Mouse (Mus musculus) adrenal gland, adult 8-10 months (tissue): ENCODE data around the gene Mtln. TPM values are rescaled to one million over a fixed set of nuclear protein-coding genes. Genes with fewer than 3 reads are reported as not detected.

Experiments used
- DNase-seq: peaks from one replicate; pipeline ENCODE4 v3.0.0; 2022
- total RNA-seq, 4 experiments: library from RNA; stranded (reverse); gene quantifications; 2 replicates each; pipeline ENCODE4 v1.2.4; 2022

Mtln gene
- total RNA-seq, 4 experiments from 2014 or later = 59.5 to 127 (median 77.8) TPM

- DNase-seq = no peak
Observed at GRCm38 (mm10) chr2:127751849-127752610, 40.3 kb downstream of the Mtln start.

GRCm38 (mm10) chr2:127749376-127749775 is 42.9 kb downstream of the Mtln start:
- DNase-seq = no peak

DNA sequence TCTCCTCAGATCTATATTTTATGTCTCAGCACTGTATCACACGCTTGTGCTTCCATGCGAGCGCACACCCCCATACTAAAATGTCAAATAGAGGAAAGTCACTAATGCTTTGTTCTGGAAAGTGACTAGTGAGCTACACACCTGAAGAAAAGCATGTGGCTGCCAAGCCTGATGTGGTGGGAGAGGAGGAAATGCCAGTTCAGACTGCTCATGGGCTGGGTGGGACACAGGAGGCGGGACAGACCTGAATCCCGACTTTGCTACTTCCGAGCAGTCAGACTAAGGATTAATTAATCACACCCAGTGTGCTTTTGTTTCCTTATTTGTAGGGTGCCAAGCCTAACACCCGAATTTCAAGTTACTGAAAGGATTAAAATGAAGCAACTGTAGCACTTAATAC is 44.0 kb downstream of the Mtln start:
- no peak for DNase-seq

DNA sequence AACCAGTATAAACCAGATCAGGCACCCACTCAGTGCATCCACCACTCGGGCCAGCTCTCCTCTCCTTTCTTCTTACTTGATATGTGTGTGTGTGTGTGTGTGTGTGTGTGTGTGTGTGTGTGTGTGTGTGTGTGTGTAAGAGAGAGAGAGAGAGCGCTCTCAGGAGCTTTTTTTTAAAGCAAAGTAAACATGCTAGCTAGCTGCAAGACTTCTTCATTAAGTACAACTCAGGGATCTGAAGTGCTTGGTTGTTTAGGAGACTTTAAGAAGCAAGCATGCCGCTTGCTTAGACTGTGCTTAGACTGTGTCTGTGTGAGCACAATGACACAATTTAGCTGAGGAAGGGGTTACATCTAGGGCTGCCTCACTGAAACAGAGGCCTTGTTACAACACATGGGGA is 49.7 kb downstream of the Mtln start:
- no peak for DNase-seq

Other genes starting within 250 kb of the Mtln start
- gene Zfp661, start 205.4 kb downstream of the Mtln start, total RNA-seq = 1 to 10 TPM; 3.7 to 4.7 (median 4.4) TPM
- gene Mrps5, start 205.3 kb downstream of the Mtln start, total RNA-seq = 100 to 1,000 TPM in 1 of 4 experiments, 10 to 100 TPM in 3; 87.0 to 107 (median 96.0) TPM
- 10 to 100 TPM in 2 of 4 experiments, 1 to 10 TPM in 2; 6.6 to 12.0 (median 9.1) TPM for gene Mal, start 135.8 kb downstream of the Mtln start, total RNA-seq
- under 1 TPM; 0.66 to 0.90 (median 0.89) TPM for gene Mall, start 62.6 kb downstream of the Mtln start, total RNA-seq
- 10 to 100 TPM; 16.8 to 35.0 (median 24.4) TPM for gene Nphp1, start 3.6 kb downstream of the Mtln start, total RNA-seq
- 1 to 10 TPM in 2 of 4 experiments, under 1 TPM in 2; 0.52 to 1.1 (median 0.89) TPM for gene Bub1, start 39.4 kb upstream of the Mtln start, total RNA-seq
- gene Acoxl, start 46.4 kb upstream of the Mtln start, total RNA-seq = 1 to 10 TPM in 2 of 4 experiments, under 1 TPM in 2; 0.38 to 1.9 (median 0.97) TPM